Mouse (Mus musculus): ENCODE data around the gene Vmn2r51.
"Not testable (repeated sequence)": the region's sequence is repeated elsewhere in the genome, so short reads cannot be mapped to it uniquely, and the experiment has no call there.

Vmn2r51 gene

GRCm38 (mm10) chr7:10105641-10106040 lies at the start of gene Vmn2r51:
Vmn2r51 (minus strand) TSS chr7:10105741.
- DNase-seq (ENCODE audit: low read depth, low spot score) = not testable (repeated sequence)

- not testable (repeated sequence) for DNase-seq (ENCODE audit: low read depth, low spot score)
Observed at GRCm38 (mm10) chr7:10053196-10053595, 52.3 kb downstream of the Vmn2r51 start, which contains the start of gene Vmn2r50. Vmn2r50 (minus strand) TSS chr7:10053296.
